Mouse (Mus musculus) spleen, adult 2 months (tissue): ENCODE measurements around the gene Prkci.

Source experiments
- CTCF ChIP-seq: fragments of 200-500 bp; IDR thresholded peaks from 2 replicates; pipeline ENCODE4 v1.5.1; 2011; ENCODE audit warnings: mild to moderate bottlenecking, inconsistent platforms; ENCODE audit not compliant: insufficient read depth, insufficient read length, insufficient replicate concordance; ENCODE audit errors: extremely low read depth
- POLR2A ChIP-seq: fragments of 200-500 bp; IDR thresholded peaks from 2 replicates; pipeline ENCODE4 v1.6.1; 2011; ENCODE audit warnings: low read depth, low read length, inconsistent platforms

DNA sequence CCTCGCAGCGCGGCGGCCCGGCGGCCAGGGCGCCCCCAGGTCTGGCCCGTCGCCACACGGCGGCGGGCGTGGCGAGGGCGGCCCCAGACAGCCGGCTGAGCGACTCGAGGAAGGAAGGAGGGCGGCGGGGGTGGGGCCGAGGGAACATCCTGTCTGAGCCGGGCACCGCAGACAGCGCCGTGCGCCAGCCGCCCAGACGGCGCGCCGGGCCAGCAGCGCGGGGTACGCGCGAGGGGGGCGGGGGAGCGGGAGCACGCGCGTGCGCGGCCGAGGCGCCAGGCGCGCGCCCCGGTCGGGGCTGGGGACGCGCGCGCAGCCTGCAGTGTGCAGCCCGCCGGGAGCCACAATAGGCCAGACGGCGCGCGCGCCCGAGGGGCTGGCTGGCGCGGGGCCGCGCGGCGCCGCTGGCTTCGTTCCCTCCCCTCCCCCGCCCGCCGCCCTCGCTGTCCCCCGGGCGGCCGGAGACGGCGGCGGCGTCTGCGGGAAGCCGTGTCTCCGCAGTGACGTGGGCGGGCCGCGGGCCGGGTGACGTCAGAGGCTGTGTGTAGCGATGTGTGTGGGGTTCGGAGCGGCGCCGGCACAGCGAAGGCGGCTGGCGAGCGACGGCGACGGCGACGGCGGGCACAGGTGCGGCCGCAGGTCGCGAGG lies 99.1 kb downstream of the Prkci start, which contains the start of gene Skil:
- TF ChIP-seq CTCF (no peak), POLR2A (no peak; the same call in none of the 2 replicates)
